Mouse (Mus musculus) embryo, embryonic 11.5 days (tissue): ENCODE data around the gene Gm17660.

Source experiments
- DNase-seq: peaks from one replicate; pipeline ENCODE4 v3.0.0-alpha.2; 2012; ENCODE audit warnings: low read depth, low spot score

The Gm17660 gene

GRCm38 (mm10) chr5:104077508-104077907, at the start of gene Gm17660:
Gene Gm17660, minus strand, starts transcription at chr5:104077608.
- no peak for DNase-seq

- no peak for DNase-seq
Observed at GRCm38 (mm10) chr5:104126561-104127320, 49.3 kb upstream of the Gm17660 start.

DNA sequence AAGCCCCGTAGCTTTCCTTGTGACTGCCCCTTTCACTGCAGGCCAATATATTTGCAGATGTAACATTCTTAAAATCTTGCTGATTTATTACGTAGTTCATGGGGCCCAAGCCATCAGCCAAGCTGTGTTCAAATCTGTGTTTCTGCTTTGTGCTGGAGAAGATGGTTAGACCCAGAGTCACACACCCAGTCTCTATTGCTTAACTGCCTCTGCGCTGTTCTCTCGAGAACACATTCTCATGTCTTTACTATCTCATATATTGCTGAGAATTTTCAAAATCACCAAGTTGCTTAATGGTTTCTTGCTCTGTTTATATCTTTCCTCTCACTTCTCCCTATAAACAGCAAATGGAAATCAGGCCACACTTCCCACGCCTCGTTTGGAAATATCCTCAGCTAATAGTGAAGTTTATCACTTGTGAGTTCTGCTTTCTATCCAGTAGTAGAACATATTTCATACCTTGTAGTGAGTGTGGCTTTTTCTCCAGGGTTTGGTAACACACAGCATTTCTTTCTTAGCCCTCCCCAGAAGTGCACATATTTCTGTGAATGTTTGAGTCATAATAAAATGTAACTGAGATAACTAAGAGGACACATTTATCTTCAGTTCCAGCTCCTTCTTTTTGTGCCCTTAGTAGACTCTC, 46.7 kb upstream of the Gm17660 start:
- DNase-seq: no peak

- DNase-seq: no peak
Observed at GRCm38 (mm10) chr5:104115890-104116289, 38.5 kb upstream of the Gm17660 start.

- DNase-seq: no peak
Observed at GRCm38 (mm10) chr5:104115118-104115517, 37.7 kb upstream of the Gm17660 start.

- DNase-seq: no peak
Observed at GRCm38 (mm10) chr5:104113491-104114172, 36.2 kb upstream of the Gm17660 start, which contains the start of gene Sparcl1. Gene Sparcl1, minus strand, starts transcription at chr5:104113733.

DNA sequence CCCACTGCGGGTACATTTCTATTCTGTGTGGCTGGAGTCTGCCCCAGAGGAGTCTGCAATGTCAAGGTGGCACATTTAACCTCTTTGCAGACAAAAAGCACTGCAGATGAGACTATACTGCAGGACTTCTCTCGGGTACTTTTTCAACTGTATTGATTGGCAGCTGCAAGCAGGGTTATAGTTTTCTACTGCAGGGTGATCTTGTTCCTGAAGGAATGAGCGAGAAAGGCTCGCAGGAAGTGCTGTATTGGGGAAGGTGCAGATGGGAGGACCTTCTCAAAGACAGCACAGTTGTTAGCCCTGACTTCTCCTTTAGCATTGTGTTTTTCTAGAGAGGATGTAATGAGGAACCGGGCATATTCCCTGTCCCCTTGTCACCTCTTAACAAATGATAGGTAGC, 35.1 kb upstream of the Gm17660 start:
- no peak for DNase-seq

- DNase-seq: no peak
Observed at GRCm38 (mm10) chr5:104112016-104112415, 34.6 kb upstream of the Gm17660 start.

DNA sequence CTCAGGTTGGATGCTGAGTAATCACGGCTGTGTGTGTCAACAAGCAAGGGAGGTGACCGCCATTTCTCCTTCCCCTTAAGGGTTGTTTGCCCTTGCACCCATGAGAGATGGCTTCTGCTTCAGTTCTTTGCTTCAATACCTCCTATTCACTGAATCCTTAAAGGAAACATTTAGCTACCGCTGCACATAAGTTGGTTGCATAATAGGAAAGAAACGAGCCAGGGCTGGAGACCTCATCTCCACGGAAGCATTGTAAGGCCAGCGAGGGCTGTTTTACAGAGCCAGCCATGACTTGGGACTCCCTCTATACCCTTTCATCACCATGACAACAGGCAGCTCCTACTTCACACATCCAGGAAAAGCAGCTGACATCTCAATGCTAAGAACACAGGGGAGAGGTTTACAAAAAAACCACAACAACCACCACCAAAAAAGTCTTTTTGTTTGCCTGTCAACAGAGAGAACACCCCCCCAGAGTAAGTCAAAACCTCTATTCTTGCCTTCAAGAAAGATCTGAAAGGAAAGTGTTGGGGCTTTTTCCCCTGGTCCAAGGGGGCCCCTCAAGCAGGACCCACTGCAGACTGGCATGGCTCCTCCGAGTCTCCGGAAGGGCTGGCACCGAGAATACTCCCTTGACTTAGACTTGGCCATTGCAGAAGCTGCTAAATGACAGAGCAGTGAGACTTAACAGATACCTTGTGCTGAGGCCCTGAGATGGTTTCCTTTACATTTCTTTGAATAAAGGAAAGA, 32.9 kb upstream of the Gm17660 start:
- DNase-seq: no peak

DNA sequence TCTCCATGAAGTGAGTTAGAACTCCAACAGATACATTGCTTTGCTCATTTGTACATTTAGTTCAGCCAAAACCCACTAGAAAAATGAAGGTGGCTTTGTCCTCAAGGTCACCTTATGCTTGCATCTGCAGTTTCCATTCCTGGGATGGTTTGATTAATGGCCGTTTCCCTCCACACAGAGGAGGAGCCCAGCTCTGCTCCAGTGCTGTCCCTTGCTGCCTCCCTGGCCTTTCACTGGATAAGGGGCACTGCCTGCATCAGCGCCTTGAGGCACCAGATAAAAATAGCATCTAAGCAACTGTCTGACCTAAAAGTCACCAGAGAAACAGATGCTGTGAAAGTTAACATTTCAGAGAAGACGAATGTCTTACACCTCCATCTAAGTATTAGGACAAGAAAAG, 32.1 kb upstream of the Gm17660 start:
- no peak for DNase-seq

- DNase-seq: no peak
Observed at GRCm38 (mm10) chr5:104108879-104109369, 31.5 kb upstream of the Gm17660 start.

DNA sequence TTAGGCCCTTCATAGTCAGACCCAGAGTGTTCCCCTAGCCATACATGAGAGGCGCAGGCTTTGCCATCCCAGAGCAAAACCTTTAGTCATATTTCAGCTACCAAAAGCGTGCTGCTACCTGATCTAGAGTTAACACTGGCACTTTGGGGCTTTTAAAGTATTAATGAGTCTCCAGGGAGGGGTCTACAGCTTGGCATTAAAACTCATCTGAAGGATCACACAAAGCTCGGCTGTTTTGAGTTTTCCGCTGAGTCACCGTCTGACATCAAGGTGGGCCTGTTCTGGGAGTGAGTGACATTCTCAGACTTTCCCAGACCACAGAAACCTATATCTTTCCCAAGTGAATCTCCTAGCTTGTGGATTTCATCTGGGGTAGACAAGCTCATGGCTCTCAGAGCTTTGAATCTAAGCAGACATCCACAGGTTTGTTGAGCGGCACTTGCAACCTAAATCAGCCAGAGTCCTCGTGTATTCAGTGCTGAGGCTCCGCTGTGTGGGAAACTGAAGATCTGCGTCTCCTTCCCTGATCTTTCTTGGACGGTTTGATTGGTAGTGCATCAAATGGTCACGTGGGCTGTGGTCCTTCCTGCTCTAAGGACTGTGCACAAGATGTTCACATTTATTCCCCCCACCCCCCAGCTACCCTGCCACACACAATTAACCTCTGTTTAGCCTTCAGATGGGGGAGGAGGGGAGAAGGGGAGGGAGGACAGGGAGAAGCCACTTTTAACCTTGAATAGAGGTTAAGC, 30.9 kb upstream of the Gm17660 start:
- no peak for DNase-seq

GRCm38 (mm10) chr5:104104111-104104510, 26.7 kb upstream of the Gm17660 start:
- DNase-seq: no peak

- no peak for DNase-seq
Observed at GRCm38 (mm10) chr5:104103171-104103570, 25.8 kb upstream of the Gm17660 start.

GRCm38 (mm10) chr5:104101678-104102531, 24.5 kb upstream of the Gm17660 start:
- DNase-seq: no peak

- no peak for DNase-seq
Observed at GRCm38 (mm10) chr5:104096078-104096938, 18.9 kb upstream of the Gm17660 start.

GRCm38 (mm10) chr5:104095416-104096077, 18.1 kb upstream of the Gm17660 start:
- no peak for DNase-seq

DNA sequence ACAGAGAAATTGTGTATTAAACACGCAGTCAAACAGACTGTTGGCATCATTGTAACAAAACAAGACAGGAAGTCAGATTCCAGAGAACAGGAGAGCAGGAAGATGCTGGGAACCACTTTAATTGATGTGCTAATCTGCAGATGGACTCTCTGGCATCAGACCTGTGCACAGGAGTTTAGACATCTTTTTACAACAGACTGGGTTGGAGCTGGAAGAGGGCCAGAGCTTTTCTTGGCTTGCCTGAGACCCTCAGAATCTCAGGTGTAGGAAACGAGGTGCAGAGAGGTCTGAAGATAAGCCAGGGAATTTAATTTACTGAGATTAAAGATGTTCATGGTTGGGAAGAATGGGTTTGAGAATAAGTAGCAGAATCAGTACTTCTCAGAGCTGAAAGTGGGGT, 12.3 kb upstream of the Gm17660 start:
- no peak for DNase-seq

DNA sequence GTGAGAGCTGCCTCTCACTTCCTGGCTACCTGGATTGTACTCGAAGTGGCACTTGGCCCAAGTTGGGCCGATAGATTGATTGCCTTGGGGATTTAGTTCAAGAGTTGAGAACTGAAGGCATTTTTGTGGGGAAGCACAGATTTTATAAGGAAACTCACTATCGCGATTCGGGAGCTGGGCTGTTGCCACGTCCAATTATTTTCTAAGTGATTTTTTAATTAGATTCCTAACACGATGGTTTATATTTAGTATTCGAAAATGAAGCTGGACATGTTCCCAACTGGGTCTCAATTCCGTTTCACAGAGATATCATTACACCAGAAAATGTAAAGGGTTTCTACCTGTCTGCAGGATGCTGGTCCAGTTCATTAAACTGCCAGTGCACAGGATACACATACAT, 8.0 kb upstream of the Gm17660 start:
- DNase-seq: no peak
